Mouse (Mus musculus) lung, postnatal 0 days (tissue): Measurements from ENCODE around the gene Nt5dc3.

Experiments
- CTCF ChIP-seq: IDR thresholded peaks from 2 replicates; pipeline ENCODE4 v1.5.1; 2016; ENCODE audit warnings: antibody characterized with exemption, mild to moderate bottlenecking
- EP300 ChIP-seq: IDR thresholded peaks from 2 replicates; pipeline ENCODE4 v1.6.1; 2016; ENCODE audit warnings: antibody characterized with exemption, mild to moderate bottlenecking, control low read depth

DNA sequence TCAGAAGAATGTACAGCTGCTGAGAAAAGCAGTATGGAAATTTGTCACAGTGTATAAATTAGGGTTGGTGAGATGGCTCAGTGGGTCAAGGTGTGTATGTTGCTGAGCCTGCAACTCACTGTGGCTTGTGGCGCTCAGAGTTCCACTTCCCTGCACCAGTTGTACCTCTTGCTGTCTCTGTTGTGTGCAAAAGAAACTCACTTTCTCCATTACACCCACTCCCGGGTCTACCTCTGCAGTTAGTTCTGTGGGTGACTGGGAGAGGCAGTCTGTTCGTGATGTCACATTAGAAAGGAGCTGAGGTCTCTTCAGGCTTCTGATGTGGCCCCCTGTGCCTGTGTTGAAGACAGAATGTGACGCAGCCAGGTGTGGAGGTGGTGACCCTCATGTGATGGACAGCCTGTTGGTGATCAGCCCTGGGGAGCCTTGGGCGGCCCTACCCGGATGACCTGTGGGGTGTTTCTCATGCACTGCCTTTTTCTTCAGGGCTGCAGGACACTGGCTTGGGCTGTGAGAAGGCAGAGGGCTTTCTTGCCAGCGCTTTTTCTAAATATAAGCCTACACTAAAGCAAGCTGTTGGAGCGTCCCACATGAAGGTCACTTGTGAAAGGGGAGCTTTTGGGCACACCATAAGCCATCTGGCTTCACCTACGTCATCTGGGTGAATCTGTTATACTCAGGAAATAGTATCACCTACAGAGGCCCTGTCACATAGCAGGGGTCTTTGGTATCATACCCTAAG lies 16.2 kb downstream of the Nt5dc3 start:
- no peak for TF ChIP-seq CTCF
- TF ChIP-seq EP300 = no peak
